Mouse (Mus musculus): Measurements from ENCODE around the gene Slc5a6.
"Not testable (repeated sequence)": the region's sequence is repeated elsewhere in the genome, so short reads cannot be mapped to it uniquely, and the experiment has no call there.

GRCm38 (mm10) chr5:31021790-31022189 is 26.9 kb downstream of the Slc5a6 start:
- TF ChIP-seq POLR2A (IDR thresholded peaks at IDR 0.05; ENCODE audit: insufficient read length, low read depth); MYOG (IDR thresholded peaks at IDR 0.05; ENCODE audit: control insufficient read depth in 1 of 3, insufficient read depth in 1 of 3, insufficient read length in 2 of 3, low read depth in 2 of 3); REST (IDR thresholded peaks at IDR 0.05; ENCODE audit: insufficient read depth, insufficient read length); CEBPB (IDR thresholded peaks at IDR 0.05; ENCODE audit: insufficient read depth, poor library complexity, severe bottlenecking); USF1 (IDR thresholded peaks at IDR 0.05; ENCODE audit: low read depth); MAX (IDR thresholded peaks at IDR 0.05; ENCODE audit: low read depth); MYOD1 (IDR thresholded peaks at IDR 0.05; ENCODE audit: control insufficient read depth in 1 of 3, insufficient read length in 2 of 3, low read depth in 2 of 3); TCF12 (IDR thresholded peaks at IDR 0.05; ENCODE audit: insufficient read depth, poor library complexity, severe bottlenecking); POLR2AphosphoS2 (IDR thresholded peaks at IDR 0.05; ENCODE audit: insufficient read length, low read depth): not testable (repeated sequence)
